ENCODE assay signal across 7 mouse cellular contexts in the genomic region with DNA sequence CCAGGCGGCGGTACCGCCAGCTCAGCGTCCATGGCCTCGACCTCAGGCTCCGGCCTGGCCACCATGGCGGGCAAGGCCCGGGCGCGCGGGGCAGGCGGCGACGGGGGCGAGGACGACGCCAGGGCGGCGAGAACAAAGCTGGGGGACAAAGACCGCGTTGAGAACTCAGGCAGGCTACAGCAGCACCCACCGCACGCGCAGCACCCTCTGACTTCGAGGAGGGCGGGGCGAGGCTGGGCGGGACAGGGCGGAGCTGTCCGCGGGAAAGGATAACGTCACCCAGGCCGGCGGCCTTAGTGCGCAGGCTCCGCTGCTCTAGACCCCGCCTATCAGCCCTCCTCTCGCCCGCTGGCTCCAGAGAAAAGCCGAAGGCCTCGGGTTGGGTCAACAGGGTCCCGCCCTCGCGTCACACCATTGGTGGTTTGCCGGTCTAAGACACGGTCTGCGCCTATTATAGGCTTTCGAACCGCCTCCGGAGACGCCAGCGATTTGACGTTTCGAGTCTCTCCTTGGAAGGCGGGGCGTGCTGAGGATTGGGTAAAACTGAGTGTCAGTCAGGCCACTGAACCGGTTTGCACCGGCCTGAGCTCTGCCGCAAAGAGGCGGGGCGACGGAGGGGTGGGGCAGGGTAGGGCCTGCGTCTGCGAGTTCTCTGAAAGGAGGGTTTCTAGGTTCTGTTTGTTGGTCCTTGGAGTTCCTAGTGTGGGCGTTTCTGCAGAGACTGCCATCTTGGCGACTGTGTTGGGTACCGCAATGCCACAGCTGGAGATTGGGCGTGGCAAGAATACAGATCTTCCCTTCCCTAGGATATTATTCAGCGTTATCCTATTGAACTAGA. TPM values are rescaled to one million over a fixed set of nuclear protein-coding genes. Genes with fewer than 3 reads are reported as not detected.
DNase-seq lines count a peak whose midpoint lies in the region; ATAC-seq lines count a peak whose summit lies in the region.

A gene (minus strand): TSS at position 235 of the 838 bp plus-strand sequence.

- H3K9ac ChIP-seq in intestine, embryonic 15.5 days: peak within 1 kb of the TSS; percentile 97

- no peaks in the 10 kb centered on the region for H3K36me3 ChIP-seq in intestine, embryonic 15.5 days
- H3K36me3 ChIP-seq in midbrain, embryonic 10.5 days: peaks cover 13% of the 10 kb centered on the region

- H3K4me1 ChIP-seq in intestine, embryonic 15.5 days (replicated peaks): peaks cover 9% of the 10 kb centered on the region; the same call in 1 of the 2 replicates
- peaks cover 32% of the 10 kb centered on the region for H3K4me1 ChIP-seq in midbrain, embryonic 10.5 days

- no peaks in the 10 kb centered on the region for H3K9me3 ChIP-seq in intestine, embryonic 15.5 days
- no peaks in the 10 kb centered on the region for H3K9me3 ChIP-seq in midbrain, embryonic 10.5 days (replicated peaks)

- peak; percentile 100 for DNase-seq in adrenal gland, adult 2 months
- DNase-seq in embryo, embryonic 11.5 days (ENCODE audit: low read depth, low spot score): peak; percentile 99
- DNase-seq in gastrocnemius, postnatal 36 days: peak; percentile 97 to 99
- DNase-seq in left cerebral cortex, postnatal 25 days (ENCODE audit: low spot score in 2 of 2): peak; percentile 99 to 100
- peak; percentile 100 for DNase-seq in midbrain, embryonic 10.5 days (ENCODE audit: low spot score)
- peak; percentile 99 for DNase-seq in right cerebral cortex, postnatal 4 days

- intact Hi-C loops in gastrocnemius, postnatal 36 days (cut with DNase I): no loop called here
- intact Hi-C loops in left cerebral cortex, postnatal 25 days (cut with DNase I): loop anchor here (5.0 kb wide), 1 partner anchor 232 kb away; no protein-coding TSS in a partner anchor

- H3K27ac ChIP-seq in intestine, embryonic 15.5 days: peak within 1 kb of the TSS; percentile 97
- H3K27ac ChIP-seq in midbrain, embryonic 10.5 days (replicated peaks): peak within 1 kb of the TSS; percentile 97

- under 1% methylated on average over 69 of the region's 69 CpGs for WGBS in intestine, embryonic 15.5 days
- WGBS in midbrain, embryonic 10.5 days: under 1% methylated on average over 66 of the region's 69 CpGs

- no peaks in the 10 kb centered on the region for H3K27me3 ChIP-seq in intestine, embryonic 15.5 days (replicated peaks)
- H3K27me3 ChIP-seq in midbrain, embryonic 10.5 days (ENCODE audit: low read depth, poor library complexity, severe bottlenecking): no peaks in the 10 kb centered on the region

- H3K4me2 ChIP-seq in intestine, embryonic 15.5 days (replicated peaks): peak within 1 kb of the TSS; percentile 70

- peak; percentile 99 for ATAC-seq in intestine, embryonic 15.5 days

- H3K4me3 ChIP-seq in intestine, embryonic 15.5 days (replicated peaks): peak within 1 kb of the TSS; percentile 80
- peak within 1 kb of the TSS; percentile 89 for H3K4me3 ChIP-seq in midbrain, embryonic 10.5 days

RNA-seq across cellular contexts. Expression of the gene that starts here (rescaled TPM):
- 10 to 100 TPM; 62.5 to 62.6 TPM for total RNA-seq in adrenal gland, adult 2 months (2021)
- polyA plus RNA-seq in adrenal gland, adult 2 months (2012; rRNA removed): 126 and 150 TPM in 2 replicates
- total RNA-seq in gastrocnemius, postnatal 36 days (2021): 10 to 100 TPM; 13.1 to 18.6 TPM
- polyA plus RNA-seq in intestine, embryonic 15.5 days (2015; fragmentation: Nextera tagmentation; extraction: Ambion mirVana): 89.0 and 98.6 TPM in 2 replicates
- total RNA-seq in left cerebral cortex, postnatal 25 days (2021): 100 to 1,000 TPM; 202 to 220 TPM
- 201 and 251 TPM in 2 replicates for polyA plus RNA-seq in midbrain, embryonic 10.5 days (2016; fragmentation: Nextera tagmentation; extraction: Ambion mirVana)

Comparison
In these comparisons a context has a peak if more than half of its experiments do, and no peak if none do; other contexts are left out.
1. Peak in every context shown above with its lines: DNase-seq, ATAC-seq, H3K4me3 ChIP-seq and H3K27ac ChIP-seq.